ENCODE assay signal across 11 mouse cellular contexts in genomic region chr9:9049202-9049601, GRCm38 (mm10).
DNase-seq lines count a peak whose midpoint lies in the region; ATAC-seq and TF ChIP-seq lines count a peak whose summit lies in the region.
"Had no signal": no experiment of that assay in that cellular context is flagged by ENCODE, and none has a peak within 500 bp of the region (broad histone marks: within the 10 kb centered on the region; RNA-seq: fewer than 3 reads in every experiment).

No protein-coding gene starts in this region.

- H3K4me1 ChIP-seq in heart, embryonic 11.5 days (ENCODE audit: control insufficient read depth, insufficient read depth, low read length): no peaks in the 10 kb centered on the region
- H3K4me1 ChIP-seq in midbrain, embryonic 14.5 days (ENCODE audit: control insufficient read depth, insufficient read depth, low read length): no peaks in the 10 kb centered on the region
- H3K4me1 ChIP-seq in midbrain, embryonic 16.5 days (ENCODE audit: control insufficient read depth, insufficient read depth, low read length): no peaks in the 10 kb centered on the region
- H3K4me1 ChIP-seq: forebrain, embryonic 12.5 days; intestine, embryonic 15.5 days; megakaryocyte, embryonic 14.5 days had no signal

- no peak overlapping the region for H3K27ac ChIP-seq in heart, embryonic 11.5 days (ENCODE audit: low read depth, low read length)
- H3K27ac ChIP-seq in midbrain, embryonic 14.5 days (replicated peaks; ENCODE audit: low read depth, low read length): no peak overlapping the region
- no peak overlapping the region for H3K27ac ChIP-seq in midbrain, embryonic 16.5 days (ENCODE audit: low read length)
- H3K27ac ChIP-seq: forebrain, embryonic 12.5 days; intestine, embryonic 15.5 days had no signal

- H3K4me3 ChIP-seq in heart, embryonic 11.5 days (ENCODE audit: low read depth, low read length): no peak overlapping the region
- no peak overlapping the region for H3K4me3 ChIP-seq in midbrain, embryonic 14.5 days (replicated peaks; ENCODE audit: low read depth, low read length)
- H3K4me3 ChIP-seq in midbrain, embryonic 16.5 days (ENCODE audit: low read depth, low read length): no peak overlapping the region
- H3K4me3 ChIP-seq: forebrain, embryonic 12.5 days; intestine, embryonic 15.5 days; megakaryocyte, embryonic 14.5 days had no signal

- no peak overlapping the region for H3K4me2 ChIP-seq in heart, embryonic 11.5 days
- no peak overlapping the region for H3K4me2 ChIP-seq in midbrain, embryonic 14.5 days (ENCODE audit: low read length)
- H3K4me2 ChIP-seq in midbrain, embryonic 16.5 days (ENCODE audit: low read length): no peak overlapping the region
- H3K4me2 ChIP-seq: forebrain, embryonic 12.5 days; intestine, embryonic 15.5 days had no signal

- TF ChIP-seq POLR2A in brain, embryonic 14.5 days (IDR thresholded peaks at IDR 0.05; ENCODE audit: borderline replicate concordance, extremely low read depth, insufficient read depth, insufficient read length, poor library complexity, severe bottlenecking): no peak

- no peaks in the 10 kb centered on the region for H3K36me3 ChIP-seq in heart, embryonic 11.5 days (ENCODE audit: control insufficient read depth, insufficient read depth, low read length)
- H3K36me3 ChIP-seq in midbrain, embryonic 14.5 days (ENCODE audit: control insufficient read depth, insufficient read depth, low read length): no peaks in the 10 kb centered on the region
- H3K36me3 ChIP-seq in midbrain, embryonic 16.5 days (ENCODE audit: control insufficient read depth, insufficient read depth, low read length): no peaks in the 10 kb centered on the region
- H3K36me3 ChIP-seq: forebrain, embryonic 12.5 days; intestine, embryonic 15.5 days had no signal

- TF ChIP-seq CTCF in brain, embryonic 14.5 days (IDR thresholded peaks at IDR 0.05; ENCODE audit: borderline replicate concordance, extremely low read depth, insufficient read depth, insufficient read length): no peak

- H3K27me3 ChIP-seq in heart, embryonic 11.5 days (ENCODE audit: control insufficient read depth, insufficient read depth, low read length): no peaks in the 10 kb centered on the region
- no peaks in the 10 kb centered on the region for H3K27me3 ChIP-seq in midbrain, embryonic 14.5 days (ENCODE audit: control insufficient read depth, insufficient read depth, low read length)
- no peaks in the 10 kb centered on the region for H3K27me3 ChIP-seq in midbrain, embryonic 16.5 days (ENCODE audit: control insufficient read depth, insufficient read depth, low read depth, low read length)
- H3K27me3 ChIP-seq: forebrain, embryonic 12.5 days; intestine, embryonic 15.5 days; megakaryocyte, embryonic 14.5 days had no signal

- no peaks in the 10 kb centered on the region for H3K9me3 ChIP-seq in heart, embryonic 11.5 days (replicated peaks; ENCODE audit: control insufficient read depth, low read length)
- no peaks in the 10 kb centered on the region for H3K9me3 ChIP-seq in midbrain, embryonic 14.5 days (ENCODE audit: control insufficient read depth, low read length)
- H3K9me3 ChIP-seq in midbrain, embryonic 16.5 days (replicated peaks; ENCODE audit: control insufficient read depth, low read length, poor library complexity, severe bottlenecking): no peaks in the 10 kb centered on the region
- H3K9me3 ChIP-seq: forebrain, embryonic 12.5 days; intestine, embryonic 15.5 days; megakaryocyte, embryonic 14.5 days had no signal

- no peak overlapping the region for H3K9ac ChIP-seq in heart, embryonic 11.5 days (ENCODE audit: low read depth, low read length)
- H3K9ac ChIP-seq in midbrain, embryonic 14.5 days (replicated peaks; ENCODE audit: low read length): no peak overlapping the region
- H3K9ac ChIP-seq in midbrain, embryonic 16.5 days (ENCODE audit: low read depth, low read length): no peak overlapping the region
- H3K9ac ChIP-seq: forebrain, embryonic 12.5 days; intestine, embryonic 15.5 days had no signal

- DNase-seq in heart, postnatal 4 days: peak; percentile 9
- DNase-seq in midbrain, embryonic 14.5 days: peak; percentile 56
- DNase-seq in brain, embryonic 14.5 days (ENCODE audit: low read depth): peak; percentile 25
- DNase-seq in mesoderm, embryonic 11.5 days (ENCODE audit: low read depth, low spot score): peak; percentile 41
- DNase-seq in spleen, postnatal 10 days (ENCODE audit: low spot score in 2 of 2): no peak
- no peak for DNase-seq in adrenal gland, adult 2 months

- ATAC-seq in heart, embryonic 11.5 days (replicated peaks; ENCODE audit: insufficient number of reproducible peaks, low FRiP score, low TSS enrichment): no peak
- no peak for ATAC-seq in midbrain, embryonic 14.5 days (ENCODE audit: low FRiP score, low TSS enrichment)
- no peak for ATAC-seq in midbrain, embryonic 16.5 days
- ATAC-seq: intestine, embryonic 15.5 days had no signal

- WGBS in heart, embryonic 11.5 days (ENCODE audit: insufficient replicate concordance): 49% methylated on average over 3 of the region's 3 CpGs
- WGBS in midbrain, embryonic 14.5 days: 50% methylated on average over 3 of the region's 3 CpGs
- WGBS in midbrain, embryonic 16.5 days: 59% methylated on average over 3 of the region's 3 CpGs

Comparison
In these comparisons a context has a peak if more than half of its experiments do, and no peak if none do; other contexts are left out.
1. DNase-seq: peak in heart, postnatal 4 days (single experiment), midbrain, embryonic 14.5 days (single experiment), brain, embryonic 14.5 days (single experiment) and mesoderm, embryonic 11.5 days (single experiment); none in spleen, postnatal 10 days (0 of 2) and adrenal gland, adult 2 months (single experiment).